Mouse (Mus musculus) heart, postnatal 0 days (tissue): ENCODE measurements around the gene Meaf6. TPM values are rescaled to one million over a fixed set of nuclear protein-coding genes. Genes with fewer than 3 reads are reported as not detected.

Experiments used
- ATAC-seq: fragments of 200-750 bp; cut with Nextera tagmentation; 2 replicates; pipeline ENCODE4 v1.8.0; 2017; ENCODE audit warnings: low read depth, moderate number of reproducible peaks, moderate library complexity; ENCODE audit not compliant: insufficient read depth
- DNase-seq: peaks from one replicate; pipeline ENCODE4 v3.0.0-alpha.2; 2016; ENCODE audit warnings: low spot score
- H3K27ac ChIP-seq: fragments of 300-500 bp; sonication (generic); 2 replicates; pipeline ENCODE4 v1.5.1; 2014; ENCODE audit warnings: low read depth, mild to moderate bottlenecking
- H3K27me3 ChIP-seq: fragments of 300-500 bp; sonication (generic); 2 replicates; pipeline ENCODE4 v1.6.1; 2014; ENCODE audit warnings: low read length, mixed read lengths; ENCODE audit not compliant: control insufficient read depth, insufficient read depth
- H3K36me3 ChIP-seq: fragments of 300-500 bp; sonication (generic); replicated peaks from 2 replicates; pipeline ENCODE4 v1.6.1; 2014; ENCODE audit warnings: low read length, mixed read lengths; ENCODE audit not compliant: control insufficient read depth, insufficient read depth
- H3K4me1 ChIP-seq: fragments of 300-500 bp; sonication (generic); 2 replicates; pipeline ENCODE4 v1.6.1; 2014; ENCODE audit warnings: antibody characterized with exemption; ENCODE audit not compliant: control insufficient read depth, insufficient read depth
- H3K4me2 ChIP-seq: fragments of 300-500 bp; sonication (generic); 2 replicates; pipeline ENCODE4 v1.6.1; 2014; ENCODE audit warnings: low read depth, mild to moderate bottlenecking, low read length, moderate library complexity
- H3K4me3 ChIP-seq: fragments of 300-500 bp; sonication (generic); 2 replicates; pipeline ENCODE4 v1.5.1; 2014; ENCODE audit warnings: low read depth, low read length
- H3K9ac ChIP-seq: fragments of 300-500 bp; sonication (generic); replicated peaks from 2 replicates; pipeline ENCODE4 v1.6.1; 2014; ENCODE audit warnings: low read depth, low read length, mixed read lengths
- H3K9me3 ChIP-seq: fragments of 300-500 bp; sonication (generic); replicated peaks from 2 replicates; pipeline ENCODE4 v1.6.1; 2016; ENCODE audit warnings: low read length; ENCODE audit not compliant: control insufficient read depth
- CTCF ChIP-seq: IDR thresholded peaks from 2 replicates; pipeline ENCODE4 v1.5.1; 2016; ENCODE audit warnings: antibody characterized with exemption, control low read depth, low read depth
- EP300 ChIP-seq: IDR thresholded peaks from 2 replicates; pipeline ENCODE4 v1.6.1; 2016; ENCODE audit warnings: antibody characterized with exemption, low read depth
- WGBS: fragments of 180-500 bp; shearing (Covaris S2); extraction: QIAGEN DNeasy Blood & Tissue Kit; methylation state at CpG from one replicate; pipeline ENCODE4 v1.1.7; 2014; 5-methylcytosine and 5-hydroxymethylcytosine counted together
- polyA plus RNA-seq: library from polyadenylated mRNA; unstranded; fragments of >200 nt; fragmentation: Nextera tagmentation; extraction: Ambion mirVana; gene quantifications from 2 replicates; pipeline ENCODE4 v1.2.1, GENCODE M21; 2015
- total RNA-seq: library from RNA; depleted of rRNA; stranded (reverse); fragments of >200 nt; gene quantifications from 2 replicates; pipeline ENCODE4 v1.2.3, GENCODE M21; 2014; ENCODE audit warnings: low replicate concordance

Gene Meaf6
- total and polyA plus RNA-seq, 2 experiments from 2014 or later = 28.9 TPM

DNA sequence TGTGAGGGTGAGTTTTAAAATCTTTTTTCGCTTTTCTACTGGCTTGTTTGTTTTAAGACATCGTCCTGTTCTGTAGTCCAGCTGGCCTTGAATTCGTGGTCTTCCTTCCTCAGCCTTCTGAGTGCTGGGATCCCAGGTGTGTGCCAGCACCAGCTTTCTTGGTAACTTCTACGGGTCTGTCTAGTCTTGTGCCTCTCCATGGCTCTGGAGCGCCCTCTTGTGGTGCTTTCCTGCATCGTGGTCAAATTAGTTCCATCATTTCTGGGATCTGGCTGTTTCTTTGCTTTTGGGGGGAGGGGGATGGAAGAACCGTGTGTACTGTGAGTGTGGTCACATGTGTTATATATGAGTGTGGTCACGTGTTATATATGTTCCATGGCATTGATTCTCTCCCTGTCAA is 14.5 kb downstream of the Meaf6 start:
- no peak overlapping the region for H3K4me2 ChIP-seq
- peaks cover 21% of the 10 kb centered on the region for H3K36me3 ChIP-seq
- ATAC-seq = 0 out of 2 replicates have a peak, but pooled peaks have one; percentile 27
- H3K9me3 ChIP-seq = no peaks in the 10 kb centered on the region
- DNase-seq = peak; percentile 59
- no peaks in the 10 kb centered on the region for H3K4me1 ChIP-seq
- TF ChIP-seq CTCF (peak; percentile 91), EP300 (no peak)
- H3K4me3 ChIP-seq = no peak overlapping the region
- no peak overlapping the region for H3K27ac ChIP-seq
- H3K27me3 ChIP-seq = no peaks in the 10 kb centered on the region
- no peak overlapping the region for H3K9ac ChIP-seq
- WGBS = 12% methylated on average over 8 of the region's 8 CpGs

- no peak for DNase-seq
- no peak for TF ChIP-seq CTCF
- no peak for TF ChIP-seq EP300
- ATAC-seq = no peak
- Histone ChIP-seq H3K27ac (no peak overlapping the region), H3K27me3 (no peaks in the 10 kb centered on the region), H3K4me1 (no peaks in the 10 kb centered on the region), H3K4me3 (no peak overlapping the region), H3K9me3 (no peaks in the 10 kb centered on the region), H3K4me2 (no peak overlapping the region), H3K36me3 (peaks cover 22% of the 10 kb centered on the region), H3K9ac (no peak overlapping the region)
- WGBS = 70% methylated on average over 13 of the region's 13 CpGs
These were observed 16.4 kb downstream of the Meaf6 start for GRCm38 (mm10) chr4:125101334-125101733.

DNA sequence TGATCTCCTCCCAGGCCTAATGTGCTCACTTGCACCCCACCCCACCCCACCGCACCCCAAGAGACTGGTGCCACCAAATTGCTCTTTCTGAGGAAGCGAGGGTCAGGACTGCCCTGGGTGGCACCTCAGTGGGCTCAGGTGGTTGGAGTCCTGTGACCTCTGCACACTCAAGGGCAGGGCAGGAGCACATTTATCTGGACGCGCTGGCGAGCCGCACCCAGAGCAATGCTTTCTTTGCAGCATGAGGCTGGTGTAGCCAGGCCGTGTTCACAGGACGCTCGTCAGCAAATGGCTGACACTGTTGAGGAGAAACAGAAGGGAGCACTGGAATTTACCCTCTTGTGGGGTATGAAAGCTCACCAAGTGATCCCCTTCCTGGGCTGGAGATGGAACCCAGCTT is 20.4 kb downstream of the Meaf6 start:
- Histone ChIP-seq H3K4me2 (no peak overlapping the region), H3K4me3 (no peak overlapping the region), H3K9ac (no peak overlapping the region), H3K27me3 (no peaks in the 10 kb centered on the region), H3K9me3 (no peaks in the 10 kb centered on the region), H3K4me1 (no peaks in the 10 kb centered on the region), H3K27ac (no peak overlapping the region; the same call in 1 of the 2 replicates), H3K36me3 (peaks cover 40% of the 10 kb centered on the region)
- ATAC-seq = no peak
- WGBS = 58% methylated on average over 9 of the region's 9 CpGs
- TF ChIP-seq EP300 = no peak
- TF ChIP-seq CTCF = no peak
- no peak for DNase-seq

DNA sequence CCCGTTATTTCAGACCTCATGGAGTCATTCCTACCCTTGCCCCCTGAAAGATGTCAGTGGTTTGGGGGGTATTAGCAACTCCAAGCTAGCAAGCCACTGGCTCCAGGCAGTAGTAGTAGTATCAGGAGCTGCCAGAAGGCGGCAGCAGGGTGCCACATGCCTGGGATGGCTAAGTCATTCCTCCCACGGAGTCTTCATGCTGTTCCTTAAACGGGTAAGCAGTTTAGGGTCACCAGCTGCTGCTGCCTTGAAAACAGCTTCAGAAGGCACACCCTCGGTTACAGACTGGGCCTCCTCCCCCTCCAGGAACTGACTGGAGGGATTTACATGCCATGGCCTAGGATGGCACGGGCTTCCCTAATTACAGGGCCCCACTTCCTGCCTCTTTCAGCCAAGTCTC is 29.7 kb downstream of the Meaf6 start:
- Histone ChIP-seq H3K36me3 (peaks cover 24% of the 10 kb centered on the region), H3K4me1 (no peaks in the 10 kb centered on the region), H3K9ac (no peak overlapping the region), H3K4me2 (no peak overlapping the region), H3K27ac (peak overlapping the region; percentile 18), H3K27me3 (no peaks in the 10 kb centered on the region), H3K9me3 (no peaks in the 10 kb centered on the region), H3K4me3 (no peak overlapping the region)
- DNase-seq (peak; percentile 71), ATAC-seq (peak; percentile 56)
- WGBS = 9% methylated on average over 6 of the region's 6 CpGs
- TF ChIP-seq EP300 (no peak), CTCF (peak; percentile 65)

DNA sequence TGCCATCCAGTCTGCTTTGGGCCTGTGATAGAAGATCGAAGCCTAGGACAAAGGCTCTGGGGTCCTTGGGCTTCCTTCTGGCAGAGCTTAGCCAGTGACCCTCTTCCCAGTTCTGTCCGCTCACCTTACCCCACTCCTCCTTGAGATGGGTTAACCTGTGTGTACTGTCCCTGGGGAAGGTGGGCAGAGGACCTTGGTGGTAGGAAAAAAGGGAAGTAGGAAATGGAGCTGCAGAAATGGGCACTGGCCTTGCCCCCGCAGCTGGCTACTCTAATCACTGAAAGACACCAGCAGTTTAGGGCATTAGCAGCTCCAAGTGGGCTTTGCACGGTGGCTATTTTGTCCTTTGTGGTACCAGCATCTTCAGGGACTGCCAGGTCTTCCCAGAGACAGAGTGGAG is 30.1 kb downstream of the Meaf6 start:
- Histone ChIP-seq H3K4me2 (no peak overlapping the region), H3K4me1 (no peaks in the 10 kb centered on the region), H3K36me3 (peaks cover 27% of the 10 kb centered on the region), H3K9me3 (no peaks in the 10 kb centered on the region), H3K9ac (no peak overlapping the region), H3K27ac (peak overlapping the region; percentile 18), H3K27me3 (no peaks in the 10 kb centered on the region), H3K4me3 (no peak overlapping the region)
- ATAC-seq (no peak), DNase-seq (no peak)
- 75% methylated on average over 4 of the region's 4 CpGs for WGBS
- TF ChIP-seq CTCF (no peak), EP300 (no peak)

GRCm38 (mm10) chr4:125115710-125116089 is 30.8 kb downstream of the Meaf6 start:
- DNase-seq (no peak), ATAC-seq (no peak)
- no peaks in the 10 kb centered on the region for H3K4me1 ChIP-seq
- no peak overlapping the region for H3K4me2 ChIP-seq
- H3K27ac ChIP-seq = peak overlapping the region; percentile 12; the same call in 1 of the 2 replicates
- no peak overlapping the region for H3K4me3 ChIP-seq
- H3K9me3 ChIP-seq = no peaks in the 10 kb centered on the region
- H3K27me3 ChIP-seq = no peaks in the 10 kb centered on the region
- H3K9ac ChIP-seq = no peak overlapping the region
- TF ChIP-seq EP300 (no peak), CTCF (no peak)
- 47% methylated on average over 6 of the region's 6 CpGs for WGBS
- H3K36me3 ChIP-seq = peaks cover 27% of the 10 kb centered on the region
